Mouse (Mus musculus): ENCODE results near the gene Cyp46a1.

Gene Cyp46a1

DNA sequence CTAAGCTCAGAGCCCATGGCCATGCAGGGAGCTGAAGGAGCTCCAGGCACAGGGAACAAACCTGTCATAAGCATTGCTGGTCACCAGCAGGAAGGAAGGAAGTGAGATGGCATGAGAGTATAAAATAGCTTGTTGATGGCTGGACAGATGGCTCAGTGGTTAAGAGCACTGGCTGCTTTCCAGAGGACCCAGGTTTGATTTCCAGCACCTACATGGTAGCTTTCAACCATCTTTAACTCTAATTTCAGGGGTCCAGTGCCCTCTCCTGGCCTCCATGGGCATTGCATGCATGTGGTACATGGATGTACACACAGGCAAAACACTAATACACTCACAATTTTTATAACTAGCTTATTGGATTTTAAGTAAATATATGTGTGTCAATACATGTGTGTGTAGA is 21.8 kb downstream of the Cyp46a1 start:
- DNase-seq (ENCODE audit: low read depth, low spot score) = no peak

DNA sequence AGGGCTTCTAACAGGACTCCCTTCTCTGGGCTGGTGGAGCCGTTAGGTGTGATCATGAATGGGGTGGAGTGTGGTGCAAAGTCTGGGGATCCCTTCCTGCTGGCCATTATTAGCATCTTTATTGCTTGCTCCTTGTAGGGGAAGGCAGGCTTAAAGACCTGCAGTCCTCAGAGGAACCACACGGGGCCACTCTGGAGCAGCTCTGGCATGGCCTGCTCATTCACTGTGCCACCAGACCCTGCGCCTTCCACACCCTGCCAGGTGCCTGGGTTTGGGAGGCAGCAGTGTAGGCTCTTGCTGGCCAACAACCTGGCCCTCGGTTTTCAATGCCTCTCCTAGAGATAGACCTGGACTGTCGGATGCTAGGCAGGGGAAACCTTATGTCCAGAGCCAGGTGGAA is 29.6 kb downstream of the Cyp46a1 start:
- peak; percentile 56 for DNase-seq (ENCODE audit: low read depth, low spot score)

DNA sequence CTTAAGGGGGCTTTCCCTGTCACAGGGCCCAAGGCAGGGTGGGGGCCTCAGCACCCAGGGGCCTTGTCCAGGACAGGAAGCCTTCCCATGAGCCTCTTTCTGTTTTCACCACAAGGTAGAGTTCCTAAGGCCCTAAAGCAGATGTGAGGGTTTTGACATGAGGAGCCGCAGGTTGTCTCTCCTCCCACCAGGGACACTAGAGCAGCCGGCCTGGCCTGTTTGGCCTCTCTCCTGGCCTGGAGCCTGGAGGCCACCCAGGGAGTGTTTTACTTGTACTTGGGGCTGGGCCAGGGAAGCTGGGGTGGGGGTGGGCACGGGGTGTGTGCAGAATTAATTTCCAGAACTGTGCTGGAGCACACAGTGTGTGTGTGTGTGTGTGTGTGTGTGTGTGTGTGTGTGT is 31.2 kb downstream of the Cyp46a1 start:
- no peak for DNase-seq (ENCODE audit: low read depth, low spot score)

DNA sequence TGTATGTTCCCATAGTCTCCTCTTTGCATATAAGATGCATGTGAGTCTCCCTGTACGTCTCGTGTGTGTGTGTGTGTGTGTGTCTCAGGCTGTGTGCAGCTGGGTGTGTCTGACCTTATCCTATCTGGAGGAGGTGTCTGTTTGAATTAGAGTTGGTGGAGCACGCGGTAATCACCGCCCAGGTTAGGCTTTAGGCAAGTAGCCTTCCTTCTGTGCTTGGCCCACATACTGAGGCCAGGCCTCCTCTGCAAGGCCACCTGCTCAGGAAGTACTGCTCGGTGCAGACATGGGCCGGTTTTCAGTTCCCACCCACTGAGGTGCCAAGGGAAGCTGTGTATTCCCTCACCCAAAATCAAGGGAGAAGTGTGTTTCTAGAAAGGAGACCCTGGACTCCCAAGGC is 31.7 kb downstream of the Cyp46a1 start:
- no peak for DNase-seq (ENCODE audit: low read depth, low spot score)

DNA sequence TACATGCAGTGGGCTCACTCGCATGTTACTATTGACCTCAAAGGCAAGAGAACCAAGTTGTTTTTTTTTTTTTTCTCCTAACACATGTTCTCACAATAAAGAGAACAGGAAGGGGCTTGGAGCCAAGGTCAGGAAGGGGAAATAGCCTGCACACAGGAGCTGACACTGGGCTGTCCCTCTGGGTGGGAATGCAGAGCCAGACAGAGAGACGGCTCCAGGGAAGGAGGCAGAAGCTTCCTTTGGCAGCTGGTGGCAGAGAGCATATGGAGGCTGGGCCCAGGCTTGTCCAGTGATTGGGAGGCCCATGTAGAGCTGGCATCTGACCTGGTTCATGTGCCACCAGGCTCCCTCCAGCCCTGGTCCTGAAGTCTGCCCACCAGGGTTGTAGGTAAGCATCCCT is 33.7 kb downstream of the Cyp46a1 start:
- DNase-seq (ENCODE audit: low read depth, low spot score) = no peak

DNA sequence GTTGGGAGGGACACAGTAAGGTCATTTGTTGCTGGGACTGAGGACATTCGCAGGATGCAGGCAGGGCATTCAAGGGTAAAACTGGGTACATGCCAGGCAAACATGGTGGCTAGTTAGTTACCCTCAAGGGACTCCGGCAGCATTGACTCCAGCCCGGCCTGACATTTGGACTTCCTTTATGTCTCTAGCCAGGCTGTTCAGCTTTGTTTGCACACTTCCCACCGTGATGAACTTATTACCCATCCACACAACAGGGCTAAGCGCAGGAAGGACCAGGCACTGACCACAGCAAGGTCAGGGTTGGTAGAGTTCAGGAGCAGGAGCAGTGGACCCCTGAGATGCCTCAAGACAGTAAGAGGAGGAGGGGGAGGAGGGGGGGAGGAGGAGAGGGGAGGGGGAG is 34.7 kb downstream of the Cyp46a1 start:
- DNase-seq (ENCODE audit: low read depth, low spot score) = no peak

DNA sequence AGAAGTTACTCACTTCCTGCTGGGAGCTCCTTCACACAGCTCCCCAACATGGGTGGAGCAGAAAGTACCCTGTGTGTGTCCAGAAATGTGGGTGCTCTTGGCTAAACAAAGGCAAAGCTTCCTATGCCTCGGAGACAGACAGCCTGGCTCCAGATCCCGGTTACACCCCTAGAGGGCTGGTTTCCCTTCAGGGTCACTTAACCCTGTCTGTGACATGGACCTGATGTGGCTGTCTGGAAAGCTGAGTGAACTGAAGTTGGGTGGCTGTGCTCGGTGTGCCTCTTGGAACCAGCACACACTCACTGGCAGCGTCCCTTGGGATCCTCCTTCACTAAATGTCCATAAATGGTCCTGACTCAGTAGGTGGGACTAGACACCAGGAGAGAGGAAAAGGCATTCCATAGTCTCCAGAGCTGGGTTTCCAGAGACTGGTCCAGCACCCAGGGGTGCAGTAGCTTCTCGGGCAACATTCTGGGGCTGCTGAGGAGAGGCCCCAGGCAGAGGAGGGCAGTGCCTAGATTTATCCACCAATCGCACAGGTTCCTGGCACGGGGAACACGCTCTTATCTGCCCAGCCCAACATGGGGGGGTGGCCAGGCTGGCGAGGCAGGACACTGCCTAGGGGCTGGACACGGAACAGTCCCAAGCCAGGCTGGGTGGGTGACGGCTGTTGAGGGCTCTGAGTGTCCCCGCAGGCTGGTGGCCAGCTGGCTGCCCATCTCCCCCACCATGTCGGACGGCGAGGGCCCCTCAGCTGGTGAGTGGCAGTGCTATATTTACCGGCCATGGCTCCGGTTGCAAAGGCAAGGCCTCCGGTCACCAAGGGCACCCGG is 36.6 kb downstream of the Cyp46a1 start, which contains the start of gene Eml1:
Eml1 (plus strand) TSS at position 362 of the 833 bp plus-strand sequence.
- no peak for DNase-seq (ENCODE audit: low read depth, low spot score)

DNA sequence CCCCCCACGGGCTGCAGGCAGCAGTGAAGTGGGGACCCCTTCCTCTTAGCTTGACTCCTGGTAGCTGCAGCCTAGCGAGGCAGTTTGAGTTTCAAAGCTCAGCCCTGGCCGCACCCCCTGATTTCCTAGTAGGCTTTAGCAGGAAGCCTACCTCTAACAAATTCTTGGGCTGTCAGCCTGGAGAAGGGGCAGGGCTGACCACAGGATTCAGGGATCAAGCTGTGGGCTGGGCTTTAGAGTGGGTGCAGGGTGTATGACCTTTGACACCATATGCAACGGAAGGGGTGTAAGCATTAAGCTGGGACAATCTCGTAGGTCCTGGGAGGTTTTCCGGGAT is 37.2 kb downstream of the Cyp46a1 start:
- no peak for DNase-seq (ENCODE audit: low read depth, low spot score)

DNA sequence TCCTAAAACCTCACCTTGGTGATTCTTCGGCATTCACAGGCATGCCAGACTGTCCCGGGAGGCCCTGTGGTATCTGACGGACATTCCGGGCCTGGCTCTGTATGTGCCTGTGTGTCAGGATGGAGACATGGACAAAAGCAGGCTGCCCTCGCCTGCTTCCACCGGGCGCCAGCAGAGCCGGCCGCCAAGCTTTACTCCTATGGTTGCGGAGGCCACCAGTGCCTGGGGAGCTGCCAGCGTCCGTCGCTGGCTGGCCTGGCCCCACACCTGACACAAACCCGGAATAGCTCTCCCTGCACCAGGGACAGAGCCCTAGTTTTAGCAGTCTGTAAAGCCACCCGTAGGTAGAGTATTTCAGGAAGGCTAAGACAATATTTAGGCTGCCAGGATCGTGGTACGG is 38.1 kb downstream of the Cyp46a1 start:
- DNase-seq (ENCODE audit: low read depth, low spot score) = no peak

DNA sequence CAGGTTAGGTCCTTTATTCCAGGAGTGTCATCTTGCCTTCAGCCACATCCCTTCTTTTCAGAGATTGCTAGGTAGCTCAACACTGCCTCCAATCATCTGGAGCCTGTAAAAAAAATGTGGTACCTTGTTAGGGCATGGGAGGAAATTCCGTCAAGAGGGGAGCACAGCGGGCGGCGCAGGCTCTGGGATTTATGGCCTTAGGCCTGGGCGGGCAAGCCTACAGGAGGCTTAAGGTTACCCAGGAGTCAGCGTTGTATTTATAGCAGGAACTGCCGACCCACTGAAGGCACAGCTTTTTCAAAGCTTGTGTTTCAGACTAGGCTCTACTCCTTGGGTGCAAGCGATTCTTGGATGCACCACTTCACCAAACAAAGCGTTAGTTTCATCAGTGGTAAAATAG is 39.4 kb downstream of the Cyp46a1 start:
- no peak for DNase-seq (ENCODE audit: low read depth, low spot score)

DNA sequence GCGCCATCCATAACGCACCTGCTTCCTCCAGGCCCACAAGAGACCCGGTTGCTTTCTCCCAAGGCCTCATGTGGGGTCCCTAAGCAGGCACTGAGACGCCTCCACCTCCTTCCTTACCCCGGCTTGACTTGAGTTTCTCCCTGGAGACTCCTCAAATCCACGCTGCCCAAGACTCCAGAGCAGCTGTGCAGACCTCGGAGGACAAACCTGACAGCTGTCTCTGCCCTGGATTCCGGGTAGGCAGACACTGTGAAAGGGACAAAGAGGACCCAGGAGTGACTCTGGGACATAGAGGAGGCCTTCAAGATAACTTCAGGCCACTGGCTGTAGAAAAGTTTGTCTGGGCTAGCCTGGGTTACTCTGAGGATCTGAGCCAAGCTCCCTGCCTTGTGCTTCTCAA is 40.5 kb downstream of the Cyp46a1 start:
- no peak for DNase-seq (ENCODE audit: low read depth, low spot score)

DNA sequence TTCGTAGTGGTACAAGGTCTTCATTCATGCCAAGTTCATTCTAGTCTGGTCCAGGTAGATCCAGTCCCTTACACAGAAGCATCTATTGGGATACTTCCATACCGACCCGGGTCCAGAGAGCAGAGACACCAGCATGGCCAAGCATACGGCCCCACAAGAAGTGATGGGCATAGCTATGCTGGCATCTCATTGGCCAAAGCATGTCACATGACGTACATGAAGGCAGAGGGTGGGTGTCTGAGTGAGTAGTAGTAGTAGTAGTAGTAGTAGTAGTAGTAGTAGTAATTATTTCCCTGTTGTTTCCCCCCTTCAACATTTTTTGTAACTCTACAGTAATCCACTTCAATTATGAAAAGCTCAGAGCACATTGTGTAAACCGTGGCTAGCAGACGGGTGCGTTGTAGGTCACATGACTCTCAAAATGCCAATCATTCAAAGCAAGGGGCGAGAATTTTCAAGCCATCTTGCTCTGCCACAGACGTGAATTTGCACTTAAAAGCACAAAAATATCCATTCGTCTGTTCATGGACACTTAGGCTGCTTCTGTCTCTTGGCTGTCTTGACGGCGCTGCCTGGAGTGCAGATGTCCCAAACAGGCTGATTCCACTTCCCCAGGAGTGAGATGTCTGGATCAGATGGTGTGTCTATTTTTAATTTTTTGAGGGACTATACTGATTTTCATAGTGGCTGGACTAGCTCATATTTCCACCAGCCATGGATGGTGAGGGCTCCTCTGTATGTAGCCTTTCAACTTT is 44.4 kb downstream of the Cyp46a1 start:
- no peak for DNase-seq (ENCODE audit: low read depth, low spot score)

DNA sequence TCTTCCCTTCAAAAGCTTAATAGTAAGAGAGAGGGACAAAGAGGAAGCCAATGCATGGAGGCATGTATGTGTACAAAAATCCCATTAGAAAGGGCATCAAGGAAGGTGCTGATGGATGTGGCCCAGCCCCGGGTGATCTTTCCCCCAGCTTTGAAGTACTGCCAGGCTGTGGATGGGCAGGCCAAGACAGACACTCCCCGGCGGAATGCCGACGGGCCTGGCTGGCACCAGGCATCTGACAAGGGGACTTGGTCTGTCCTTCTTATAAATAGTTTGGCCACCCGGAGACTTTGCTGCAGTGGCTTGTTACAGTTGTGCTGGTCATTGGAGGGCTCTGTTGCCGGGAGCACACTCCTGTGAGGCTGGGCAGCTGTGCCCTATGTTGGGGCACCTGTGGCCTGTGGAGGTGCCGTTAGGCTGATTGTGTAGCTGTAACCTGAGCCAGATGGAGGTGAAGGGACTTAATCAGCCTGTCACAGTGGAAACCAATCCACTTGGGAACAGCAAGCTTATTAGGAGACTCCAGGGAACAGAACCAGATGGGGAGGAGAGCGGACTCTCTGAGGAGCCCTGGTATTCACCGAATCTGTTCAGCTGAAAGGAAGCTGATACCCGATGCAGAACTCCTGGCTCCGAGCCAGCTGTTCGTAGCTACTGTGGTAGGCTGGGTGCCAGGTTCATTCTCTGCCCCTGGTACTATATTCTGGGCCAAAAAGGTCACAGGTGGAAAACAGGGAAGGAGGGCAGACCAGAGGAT is 52.5 kb downstream of the Cyp46a1 start:
- DNase-seq (ENCODE audit: low read depth, low spot score) = no peak

DNA sequence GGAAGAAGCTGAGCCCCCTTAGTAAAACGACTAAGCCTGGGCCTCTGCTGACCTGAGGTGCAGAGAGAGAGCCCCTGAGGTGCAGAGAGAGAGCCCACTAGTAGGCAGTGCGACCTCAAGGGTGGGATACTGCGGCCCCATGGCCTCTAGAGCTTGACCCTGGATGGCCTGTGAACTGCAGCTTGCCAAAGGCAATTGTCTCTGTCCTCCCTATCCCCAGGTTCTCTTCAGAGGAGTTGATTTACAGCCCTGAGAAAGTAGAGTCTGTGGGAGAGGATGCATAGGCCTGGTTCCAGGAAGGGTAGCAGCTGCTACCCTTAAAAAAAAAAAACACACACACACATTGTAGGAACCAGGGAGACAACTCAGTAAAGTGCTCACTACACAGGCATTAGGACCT is 55.5 kb downstream of the Cyp46a1 start:
- DNase-seq (ENCODE audit: low read depth, low spot score) = no peak

DNA sequence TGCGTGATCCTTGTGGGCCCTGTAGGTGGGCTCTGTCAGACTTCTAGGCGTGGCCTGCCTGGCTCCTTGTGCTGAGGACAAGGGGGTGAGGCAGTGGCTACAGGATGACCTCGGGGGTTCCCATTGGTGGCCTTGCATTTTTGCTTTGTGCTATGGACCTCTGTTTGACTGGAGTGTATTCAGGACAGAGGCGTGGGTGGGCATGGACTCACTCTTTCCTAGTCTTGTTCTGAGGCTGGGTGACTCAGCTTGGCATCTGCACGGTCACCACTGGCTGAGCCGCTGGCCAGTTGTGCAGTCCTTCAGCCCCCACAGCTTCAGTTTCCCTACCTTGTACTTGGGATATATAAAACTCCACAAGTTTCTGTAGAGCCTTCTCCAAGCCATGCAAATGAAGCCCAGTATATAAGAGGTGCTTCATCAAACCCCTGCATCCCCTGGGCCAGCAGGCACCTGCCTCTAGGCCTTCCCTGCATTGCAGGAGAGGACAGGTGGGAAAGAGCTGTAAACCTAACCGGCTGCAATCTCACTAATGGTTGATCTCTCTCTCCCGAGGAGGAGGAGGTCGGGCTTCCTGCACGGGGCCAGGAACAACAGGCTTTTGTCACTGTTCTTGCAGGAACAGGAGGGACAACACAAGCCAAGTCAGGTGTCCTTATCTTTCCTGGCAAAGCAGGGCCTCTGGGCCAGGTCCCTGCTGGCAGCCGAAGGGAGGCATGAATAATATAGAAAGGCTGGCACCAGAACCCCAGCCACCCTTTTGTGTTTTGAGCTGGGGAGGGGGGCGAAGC is 58.3 kb downstream of the Cyp46a1 start:
- DNase-seq (ENCODE audit: low read depth, low spot score) = no peak

DNA sequence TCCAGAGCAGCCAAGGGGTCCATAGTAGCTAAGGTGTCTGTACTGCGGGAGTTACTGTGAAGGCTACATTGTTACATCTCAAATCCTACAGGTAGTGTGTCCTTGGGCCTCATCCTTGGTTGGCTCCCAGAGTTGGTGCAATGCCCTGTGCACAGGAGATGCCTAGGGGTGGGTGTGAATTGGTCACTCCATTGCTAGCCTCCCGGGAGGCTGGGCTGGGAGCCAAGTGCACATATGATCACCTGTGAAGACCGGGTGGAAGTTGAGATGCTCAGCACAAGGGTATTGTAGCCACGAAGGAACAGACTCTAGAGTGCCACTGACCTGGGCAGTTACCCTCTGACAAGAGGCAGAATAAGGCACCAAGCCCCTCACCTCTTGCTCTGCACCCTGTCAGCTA is 58.9 kb downstream of the Cyp46a1 start:
- no peak for DNase-seq (ENCODE audit: low read depth, low spot score)

DNA sequence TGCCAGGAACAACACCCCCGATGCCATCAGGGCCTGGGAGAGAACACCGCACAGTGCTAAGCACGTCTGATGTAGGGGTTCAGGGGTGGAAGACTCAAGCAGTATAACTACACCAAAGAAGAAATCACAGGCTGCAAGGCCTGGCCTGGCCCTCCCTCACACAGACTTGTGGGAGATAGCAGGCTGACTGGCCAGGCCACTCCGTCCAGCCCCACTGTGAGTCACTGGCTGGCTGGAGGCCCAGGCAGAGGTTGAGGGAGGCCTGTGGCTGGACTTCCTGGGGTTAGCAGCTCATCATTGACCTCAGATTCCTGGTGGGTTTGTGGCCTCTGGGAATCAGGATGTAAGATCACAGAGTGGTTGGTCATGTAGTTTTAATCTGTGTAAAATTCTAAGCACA is 59.5 kb downstream of the Cyp46a1 start:
- DNase-seq (ENCODE audit: low read depth, low spot score) = no peak

DNA sequence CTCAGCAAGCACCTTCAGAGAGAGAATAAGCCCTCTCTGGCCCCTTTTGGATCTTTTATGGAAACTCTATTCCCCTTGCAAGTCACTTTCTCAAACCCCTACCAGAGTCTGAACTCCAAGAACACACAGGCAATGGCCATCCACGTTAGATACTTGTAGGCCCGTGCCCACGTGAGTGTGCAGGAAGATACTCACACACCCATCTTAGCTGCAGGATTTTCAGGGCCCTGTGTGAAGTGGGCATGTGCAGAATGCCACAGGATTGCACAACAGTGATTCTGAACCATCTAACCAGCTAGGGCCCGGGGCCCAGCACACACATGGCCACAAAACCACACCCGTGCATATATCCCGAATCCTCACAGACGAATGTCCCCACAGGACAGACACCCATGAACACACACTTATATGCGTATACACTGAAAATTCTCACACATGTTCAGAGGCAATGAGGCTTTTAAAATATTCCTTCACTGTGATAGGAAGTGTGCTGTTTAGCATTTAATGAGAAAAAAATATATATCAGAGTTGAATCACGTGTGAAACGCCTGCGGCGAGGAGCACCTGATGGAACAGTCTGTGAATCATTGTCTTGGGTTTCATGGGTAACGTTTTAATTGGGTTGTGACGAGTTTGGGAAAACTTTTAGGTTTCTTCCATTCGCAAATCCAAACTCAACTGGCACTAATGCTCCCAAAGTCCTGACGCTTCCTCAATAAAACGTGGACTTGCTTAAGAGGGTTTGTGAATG is 60.5 kb downstream of the Cyp46a1 start:
- DNase-seq (ENCODE audit: low read depth, low spot score) = no peak

DNA sequence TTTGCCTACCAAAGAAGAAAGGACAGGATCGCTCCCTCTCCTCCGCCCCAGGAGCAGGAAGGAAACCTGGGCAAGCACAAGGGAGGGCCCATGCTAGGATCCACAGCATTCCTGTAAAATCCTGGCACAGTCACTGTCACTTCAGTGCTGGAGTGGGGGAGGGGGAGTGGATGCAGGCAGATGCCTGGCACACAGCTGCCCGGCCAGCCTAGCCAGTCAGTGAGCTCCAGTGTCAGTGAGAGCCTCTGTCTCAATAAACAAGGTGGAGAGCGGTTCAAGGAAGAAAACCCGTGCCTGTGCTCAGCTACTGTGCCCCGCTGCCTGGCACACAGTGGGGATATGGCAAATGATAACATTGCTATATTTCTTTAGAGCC is 61.1 kb downstream of the Cyp46a1 start:
- DNase-seq (ENCODE audit: low read depth, low spot score) = no peak

DNA sequence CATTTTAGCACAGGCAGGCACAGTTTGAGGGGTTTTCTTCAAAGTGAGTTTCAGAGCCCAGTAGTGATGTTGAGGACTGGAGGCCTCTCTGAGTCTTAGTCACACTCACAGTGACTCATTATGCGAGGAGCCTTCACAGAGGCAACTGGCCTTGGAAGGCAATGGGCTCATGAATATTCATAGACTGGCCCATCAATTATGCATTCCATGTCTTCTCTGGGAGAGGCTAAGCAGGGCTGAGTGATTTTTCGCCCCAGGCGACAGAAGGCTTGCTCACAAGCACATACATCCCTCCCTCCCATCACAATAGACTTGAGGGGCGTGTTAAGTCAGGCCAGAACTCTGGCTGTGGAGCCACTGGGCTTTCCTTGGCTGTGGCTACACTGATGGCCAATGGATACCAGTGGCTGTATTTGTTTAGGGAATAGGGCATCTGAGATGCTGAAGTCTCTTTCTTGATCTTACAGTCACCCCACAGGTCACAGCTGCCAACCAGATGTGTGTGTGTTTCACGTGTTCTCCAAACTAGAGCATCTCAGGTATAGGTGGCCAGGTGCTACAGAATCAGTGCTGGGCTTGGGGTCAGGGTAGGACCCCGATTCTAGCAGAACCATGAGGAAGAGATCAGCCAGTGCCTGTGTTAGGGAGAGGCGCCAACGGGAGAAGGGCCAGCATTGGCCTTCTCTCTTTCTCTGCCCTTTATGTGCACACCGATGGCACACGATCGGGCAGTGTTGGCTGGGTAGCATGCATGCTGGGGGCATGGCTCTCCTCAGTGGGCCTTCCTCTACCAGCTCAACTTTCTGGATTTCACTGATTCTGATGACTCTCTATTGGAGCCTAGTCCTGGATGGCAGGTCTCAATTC is 62.1 kb downstream of the Cyp46a1 start:
- no peak for DNase-seq (ENCODE audit: low read depth, low spot score)

Data from A20 (cell line).